Mouse (Mus musculus): ENCODE measurements around the gene Hoxd8. TPM values are rescaled to one million over a fixed set of nuclear protein-coding genes. Genes with fewer than 3 reads are reported as not detected.
A peak's percentile ranks its signal among the peaks of the same experiment; 100 is the strongest.

The Hoxd8 gene
- polyA plus RNA-seq, 1 experiment from 2014 or later = 2.6 TPM

- H3K4me1 ChIP-seq (ENCODE audit: control insufficient read depth, insufficient read depth, low read length) = no peaks in the 10 kb centered on the region
- H3K9ac ChIP-seq (replicated peaks; ENCODE audit: low read depth, low read length) = no peak overlapping the region
Measured at GRCm38 (mm10) chr2:74692808-74693431, 11.5 kb upstream of the Hoxd8 start.

GRCm38 (mm10) chr2:74693432-74693827 is 11.0 kb upstream of the Hoxd8 start:
- H3K4me2 ChIP-seq (replicated peaks; ENCODE audit: low read depth, low read length) = no peak overlapping the region
- no peak overlapping the region for H3K4me3 ChIP-seq (ENCODE audit: low read depth, low read length)
- no peak overlapping the region for H3K27ac ChIP-seq (ENCODE audit: low read length)
- no peak for ATAC-seq (ENCODE audit: insufficient number of reproducible peaks, insufficient read depth, low FRiP score, low read depth)
- no peaks in the 10 kb centered on the region for H3K4me1 ChIP-seq (ENCODE audit: control insufficient read depth, insufficient read depth, low read length)
- H3K36me3 ChIP-seq (ENCODE audit: control insufficient read depth, insufficient read depth, low read length) = no peaks in the 10 kb centered on the region
- WGBS = 12% methylated on average over 4 of the region's 4 CpGs
- H3K27me3 ChIP-seq (ENCODE audit: control insufficient read depth, insufficient read depth, low read length) = peaks cover 73% of the 10 kb centered on the region
- no peak overlapping the region for H3K9ac ChIP-seq (replicated peaks; ENCODE audit: low read depth, low read length)
- H3K9me3 ChIP-seq (ENCODE audit: control insufficient read depth, low read depth, low read length) = no peaks in the 10 kb centered on the region

More at GRCm38 (mm10) chr2:74692808-74693431, 11.5 kb upstream of the Hoxd8 start:
- Histone ChIP-seq H3K27me3 (ENCODE audit: control insufficient read depth, insufficient read depth, low read length) (peaks cover 77% of the 10 kb centered on the region), H3K27ac (ENCODE audit: low read length) (no peak overlapping the region), H3K9me3 (ENCODE audit: control insufficient read depth, low read depth, low read length) (no peaks in the 10 kb centered on the region), H3K4me2 (replicated peaks; ENCODE audit: low read depth, low read length) (no peak overlapping the region), H3K4me3 (ENCODE audit: low read depth, low read length) (no peak overlapping the region), H3K36me3 (ENCODE audit: control insufficient read depth, insufficient read depth, low read length) (no peaks in the 10 kb centered on the region)
- WGBS = 2% methylated on average over 20 of the region's 20 CpGs
- ATAC-seq (ENCODE audit: insufficient number of reproducible peaks, insufficient read depth, low FRiP score, low read depth) = no peak

- no peak overlapping the region for H3K27ac ChIP-seq (ENCODE audit: low read length)
- H3K9ac ChIP-seq (replicated peaks; ENCODE audit: low read depth, low read length) = no peak overlapping the region
- H3K9me3 ChIP-seq (ENCODE audit: control insufficient read depth, low read depth, low read length) = no peaks in the 10 kb centered on the region
- H3K36me3 ChIP-seq (ENCODE audit: control insufficient read depth, insufficient read depth, low read length) = no peaks in the 10 kb centered on the region
- WGBS = 2% methylated on average over 16 of the region's 16 CpGs
- ATAC-seq (ENCODE audit: insufficient number of reproducible peaks, insufficient read depth, low FRiP score, low read depth) = no peak
- H3K4me2 ChIP-seq (replicated peaks; ENCODE audit: low read depth, low read length) = no peak overlapping the region
- no peaks in the 10 kb centered on the region for H3K4me1 ChIP-seq (ENCODE audit: control insufficient read depth, insufficient read depth, low read length)
- peaks cover 72% of the 10 kb centered on the region for H3K27me3 ChIP-seq (ENCODE audit: control insufficient read depth, insufficient read depth, low read length)
- H3K4me3 ChIP-seq (ENCODE audit: low read depth, low read length) = no peak overlapping the region
Measured at GRCm38 (mm10) chr2:74694066-74694465, 10.3 kb upstream of the Hoxd8 start.

- WGBS = 6% methylated on average over 1 of the region's 1 CpGs
- ATAC-seq (ENCODE audit: insufficient number of reproducible peaks, insufficient read depth, low FRiP score, low read depth) = no peak
- no peak overlapping the region for H3K4me2 ChIP-seq (replicated peaks; ENCODE audit: low read depth, low read length)
- H3K36me3 ChIP-seq (ENCODE audit: control insufficient read depth, insufficient read depth, low read length) = no peaks in the 10 kb centered on the region
- H3K4me1 ChIP-seq (ENCODE audit: control insufficient read depth, insufficient read depth, low read length) = no peaks in the 10 kb centered on the region
- peaks cover 71% of the 10 kb centered on the region for H3K27me3 ChIP-seq (ENCODE audit: control insufficient read depth, insufficient read depth, low read length)
- no peak overlapping the region for H3K9ac ChIP-seq (replicated peaks; ENCODE audit: low read depth, low read length)
- no peaks in the 10 kb centered on the region for H3K9me3 ChIP-seq (ENCODE audit: control insufficient read depth, low read depth, low read length)
- no peak overlapping the region for H3K4me3 ChIP-seq (ENCODE audit: low read depth, low read length)
- no peak overlapping the region for H3K27ac ChIP-seq (ENCODE audit: low read length)
Measured at GRCm38 (mm10) chr2:74695383-74695782, 9.0 kb upstream of the Hoxd8 start.

GRCm38 (mm10) chr2:74695813-74696430 is 8.5 kb upstream of the Hoxd8 start:
- Histone ChIP-seq H3K9me3 (ENCODE audit: control insufficient read depth, low read depth, low read length) (no peaks in the 10 kb centered on the region), H3K27ac (ENCODE audit: low read length) (no peak overlapping the region), H3K4me1 (ENCODE audit: control insufficient read depth, insufficient read depth, low read length) (no peaks in the 10 kb centered on the region), H3K4me2 (replicated peaks; ENCODE audit: low read depth, low read length) (no peak overlapping the region), H3K4me3 (ENCODE audit: low read depth, low read length) (no peak overlapping the region), H3K9ac (replicated peaks; ENCODE audit: low read depth, low read length) (no peak overlapping the region), H3K27me3 (ENCODE audit: control insufficient read depth, insufficient read depth, low read length) (peaks cover 76% of the 10 kb centered on the region), H3K36me3 (ENCODE audit: control insufficient read depth, insufficient read depth, low read length) (no peaks in the 10 kb centered on the region)
- no peak for ATAC-seq (ENCODE audit: insufficient number of reproducible peaks, insufficient read depth, low FRiP score, low read depth)
- WGBS = 2% methylated on average over 7 of the region's 7 CpGs

GRCm38 (mm10) chr2:74696442-74697335 is 7.7 kb upstream of the Hoxd8 start:
- Histone ChIP-seq H3K4me2 (replicated peaks; ENCODE audit: low read depth, low read length) (no peak overlapping the region), H3K9me3 (ENCODE audit: control insufficient read depth, low read depth, low read length) (no peaks in the 10 kb centered on the region), H3K27ac (ENCODE audit: low read length) (no peak overlapping the region), H3K4me1 (ENCODE audit: control insufficient read depth, insufficient read depth, low read length) (no peaks in the 10 kb centered on the region), H3K4me3 (ENCODE audit: low read depth, low read length) (no peak overlapping the region), H3K9ac (replicated peaks; ENCODE audit: low read depth, low read length) (no peak overlapping the region), H3K27me3 (ENCODE audit: control insufficient read depth, insufficient read depth, low read length) (peaks cover 73% of the 10 kb centered on the region), H3K36me3 (ENCODE audit: control insufficient read depth, insufficient read depth, low read length) (no peaks in the 10 kb centered on the region)
- no peak for ATAC-seq (ENCODE audit: insufficient number of reproducible peaks, insufficient read depth, low FRiP score, low read depth)
- WGBS = 4% methylated on average over 34 of the region's 34 CpGs

- Histone ChIP-seq H3K27me3 (ENCODE audit: control insufficient read depth, insufficient read depth, low read length) (peaks cover 64% of the 10 kb centered on the region), H3K4me3 (ENCODE audit: low read depth, low read length) (peak within 1 kb of the TSS; percentile 19), H3K4me1 (ENCODE audit: control insufficient read depth, insufficient read depth, low read length) (no peaks in the 10 kb centered on the region), H3K4me2 (replicated peaks; ENCODE audit: low read depth, low read length) (peak within 1 kb of the TSS; percentile 28), H3K36me3 (ENCODE audit: control insufficient read depth, insufficient read depth, low read length) (no peaks in the 10 kb centered on the region), H3K9me3 (ENCODE audit: control insufficient read depth, low read depth, low read length) (no peaks in the 10 kb centered on the region), H3K27ac (ENCODE audit: low read length) (no peak within 1 kb of the TSS), H3K9ac (replicated peaks; ENCODE audit: low read depth, low read length) (no peak within 1 kb of the TSS)
- WGBS = 1% methylated on average over 43 of the region's 43 CpGs
- ATAC-seq (ENCODE audit: insufficient number of reproducible peaks, insufficient read depth, low FRiP score, low read depth) = no peak
Measured at GRCm38 (mm10) chr2:74697567-74698121, 6.8 kb upstream of the Hoxd8 start, which contains the start of gene Hoxd9. Gene Hoxd9, plus strand, starts transcription at chr2:74697727.

All from stomach, embryonic 14.5 days (tissue).